Mouse (Mus musculus) heart, postnatal 10 days (tissue): Measurements from ENCODE around the gene Neb. TPM values are rescaled to one million over a fixed set of nuclear protein-coding genes. Genes with fewer than 3 reads are reported as not detected.

Experiments
- DNase-seq, 2 experiments: peaks; one replicate each; pipeline ENCODE4 v3.0.0; 2021
- intact Hi-C: fragments of 180-260 bp; cut with DNase I; formaldehyde crosslinking; loops from one replicate; pipeline ENCODE4 v1.15.1; 2025
- total RNA-seq, 2 experiments: library from RNA; stranded (reverse); gene quantifications; 2 replicates each; pipeline ENCODE4 v1.2.3; 2021

The Neb gene
- total RNA-seq, 2 experiments from 2014 or later: 2.1 to 5.1 TPM

GRCm38 (mm10) chr2:52317471-52317870 is 60.8 kb downstream of the Neb start:
- no peak for DNase-seq
- intact Hi-C loops: no loop called here

DNA sequence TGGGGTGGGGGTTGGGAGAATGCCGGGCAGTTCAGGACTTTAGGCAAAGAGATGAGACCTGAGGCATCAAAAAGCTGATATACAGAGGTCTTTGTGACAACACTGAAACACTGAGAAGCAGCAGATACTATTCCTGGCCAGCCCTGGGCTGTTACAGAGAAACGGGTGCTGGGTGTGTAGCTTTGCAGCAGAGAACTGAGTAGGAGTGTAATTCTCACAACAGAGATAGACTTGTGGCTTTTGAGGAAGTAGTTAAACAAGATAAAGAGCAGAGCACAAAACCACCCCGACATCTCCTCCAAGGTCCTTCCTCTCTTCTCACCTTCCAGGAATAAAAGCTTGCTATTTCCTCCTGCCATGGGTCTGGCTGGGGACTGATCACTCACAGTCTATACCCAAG is 62.5 kb downstream of the Neb start:
- no peak for DNase-seq
- intact Hi-C loops: no loop called here

GRCm38 (mm10) chr2:52314922-52315730 is 63.1 kb downstream of the Neb start:
- no peak for DNase-seq
- intact Hi-C loops: no loop called here

DNA sequence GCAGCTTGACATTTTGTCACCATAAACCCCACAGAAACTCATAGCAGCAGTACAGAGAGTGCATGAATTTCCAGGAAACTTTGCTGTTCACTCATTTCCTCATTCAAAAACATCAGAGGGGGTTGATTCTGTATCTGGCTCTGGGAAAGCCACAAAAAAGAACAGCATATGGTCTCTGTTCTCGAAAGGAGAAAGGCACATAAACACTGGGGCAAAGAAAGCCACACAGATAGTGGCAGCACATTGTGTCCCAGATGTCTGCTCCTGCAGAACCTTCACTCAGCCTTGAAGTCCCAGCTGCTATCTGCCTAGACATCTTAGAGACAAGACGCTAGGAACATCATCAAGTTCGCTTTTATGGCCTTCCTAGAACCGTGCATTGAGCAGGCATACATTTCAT is 67.5 kb downstream of the Neb start:
- intact Hi-C loops: no loop called here
- no peak for DNase-seq

GRCm38 (mm10) chr2:52306635-52307034 is 71.6 kb downstream of the Neb start:
- intact Hi-C loops: no loop called here
- no peak for DNase-seq

- intact Hi-C loops: loop anchor here (5.0 kb wide), 2 partner anchors 103 to 303 kb away; no protein-coding TSS in a partner anchor
- no peak for DNase-seq
Observed at GRCm38 (mm10) chr2:52304554-52304953, 73.7 kb downstream of the Neb start.

DNA sequence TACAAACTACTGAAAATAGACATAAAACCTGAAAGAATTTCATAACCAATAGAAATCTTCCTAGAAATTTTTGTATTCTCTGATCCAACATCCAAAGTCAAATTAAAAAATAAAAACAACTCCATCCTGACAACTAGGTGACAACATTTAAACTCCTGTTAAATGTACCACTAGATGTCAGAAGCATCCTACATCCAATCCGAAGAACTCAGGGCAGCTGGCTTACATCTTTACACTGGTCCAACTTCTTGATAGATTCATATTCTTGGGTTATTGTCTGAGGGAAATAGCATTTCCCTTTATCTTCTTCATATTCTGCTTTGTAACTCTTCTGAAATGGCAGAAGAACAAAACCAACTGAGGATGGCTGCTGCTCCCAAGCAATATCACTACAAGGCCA is 74.9 kb downstream of the Neb start:
- intact Hi-C loops: loop anchor here (2.0 to 5.0 kb wide), 3 partner anchors 104 to 304 kb away; no protein-coding TSS in a partner anchor
- peak; percentile 48 to 59 for DNase-seq

DNA sequence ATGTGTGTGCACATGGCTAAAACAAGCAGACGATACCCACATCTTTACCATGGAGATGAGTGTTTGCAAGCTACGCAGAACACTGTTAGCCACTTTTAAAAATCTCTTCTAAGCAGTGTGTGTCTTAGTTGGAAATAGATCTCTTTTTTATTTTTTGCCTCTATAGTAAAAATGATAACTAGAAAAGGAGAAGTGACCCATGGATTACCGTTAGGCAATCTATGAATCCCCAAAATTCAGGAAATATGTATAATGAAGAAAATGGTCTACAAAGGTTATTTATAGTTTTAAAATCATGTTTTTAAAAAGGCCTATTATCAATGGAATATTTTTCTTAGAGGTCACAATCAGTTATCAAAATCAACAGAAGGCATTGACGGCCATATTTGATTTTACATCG is 80.3 kb downstream of the Neb start:
- no peak for DNase-seq
- intact Hi-C loops: no loop called here

DNA sequence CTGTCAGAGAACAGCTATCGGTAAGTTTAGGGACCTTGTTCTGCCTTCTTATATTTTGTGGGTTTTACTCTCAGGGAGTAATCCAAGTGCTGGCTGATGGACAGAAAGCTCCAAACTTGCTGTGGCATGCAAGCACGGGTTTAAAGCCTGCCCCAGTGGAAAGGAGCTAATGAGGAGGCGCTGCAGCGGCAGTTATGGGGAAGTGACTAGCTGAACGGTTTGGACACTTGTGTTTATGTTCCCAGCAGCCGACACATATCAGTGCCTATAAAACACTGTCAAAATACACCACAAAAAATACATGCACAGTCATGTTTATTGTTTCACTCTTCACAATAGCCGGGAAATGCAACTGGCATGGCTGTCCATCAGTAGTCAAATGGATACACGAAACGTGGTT is 81.5 kb downstream of the Neb start:
- no peak for DNase-seq
- intact Hi-C loops: no loop called here

DNA sequence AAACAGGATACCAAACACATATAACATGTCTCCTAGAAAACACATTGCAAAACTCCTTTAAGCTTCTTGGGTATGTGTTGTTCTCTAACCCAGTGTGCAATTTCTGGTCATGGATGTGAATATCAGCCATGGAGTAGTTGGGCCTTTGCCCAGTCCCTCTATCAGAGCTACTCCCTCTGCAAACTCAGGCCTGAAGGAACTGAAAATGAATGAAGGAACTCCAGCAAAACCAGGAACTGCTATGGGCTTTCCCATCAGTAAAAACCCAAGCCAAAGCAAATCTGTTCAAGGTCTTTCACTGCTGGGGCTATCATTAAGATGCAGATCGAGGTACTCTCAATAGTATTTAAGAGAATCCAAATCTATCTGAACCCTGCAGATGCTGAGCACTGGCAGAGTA is 90.8 kb downstream of the Neb start:
- peak in 1 of 2 experiments; percentile 9 for DNase-seq
- intact Hi-C loops: no loop called here

- no peak for DNase-seq
- intact Hi-C loops: no loop called here
Observed at GRCm38 (mm10) chr2:52286421-52286820, 91.9 kb downstream of the Neb start.

DNA sequence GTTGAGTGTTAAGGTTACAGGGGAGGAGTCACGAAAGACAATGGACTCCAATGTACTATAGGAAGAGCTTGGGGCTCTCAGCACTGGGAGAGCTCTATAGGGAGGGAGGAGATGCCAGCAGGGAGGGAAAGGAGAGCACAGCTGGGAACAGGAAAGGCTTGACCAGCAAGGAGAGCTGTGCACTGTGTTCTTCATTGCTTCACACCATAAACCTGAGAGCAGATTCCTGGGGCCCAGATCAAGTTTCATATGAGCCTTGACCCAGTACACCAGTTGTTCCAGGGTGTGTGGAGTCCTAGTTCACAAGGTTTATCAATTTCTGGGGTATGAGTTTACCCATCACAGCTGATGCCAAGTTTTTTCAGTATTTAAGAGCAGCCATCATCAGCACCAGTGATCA is 106.1 kb downstream of the Neb start:
- intact Hi-C loops: no loop called here
- no peak for DNase-seq

DNA sequence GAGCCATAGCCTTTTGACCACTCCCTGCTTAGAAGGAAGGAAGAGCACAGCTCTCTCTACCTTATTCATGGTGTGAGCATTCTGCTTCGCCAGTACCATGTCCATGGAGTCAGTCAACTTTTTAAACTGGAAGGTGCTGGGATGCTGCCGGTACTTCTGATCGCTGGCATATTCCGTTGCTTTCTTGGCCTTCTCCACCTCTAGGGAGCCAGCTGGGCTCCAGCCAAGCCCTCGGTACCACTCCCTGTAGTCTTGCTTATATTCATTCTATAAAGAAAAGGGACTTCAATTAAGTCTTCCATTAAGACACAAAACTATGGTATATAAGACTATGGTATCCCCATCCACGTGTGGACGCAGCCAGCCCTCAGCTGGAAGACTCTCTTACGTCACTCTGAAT is 107.4 kb downstream of the Neb start:
- no peak for DNase-seq
- intact Hi-C loops: no loop called here

DNA sequence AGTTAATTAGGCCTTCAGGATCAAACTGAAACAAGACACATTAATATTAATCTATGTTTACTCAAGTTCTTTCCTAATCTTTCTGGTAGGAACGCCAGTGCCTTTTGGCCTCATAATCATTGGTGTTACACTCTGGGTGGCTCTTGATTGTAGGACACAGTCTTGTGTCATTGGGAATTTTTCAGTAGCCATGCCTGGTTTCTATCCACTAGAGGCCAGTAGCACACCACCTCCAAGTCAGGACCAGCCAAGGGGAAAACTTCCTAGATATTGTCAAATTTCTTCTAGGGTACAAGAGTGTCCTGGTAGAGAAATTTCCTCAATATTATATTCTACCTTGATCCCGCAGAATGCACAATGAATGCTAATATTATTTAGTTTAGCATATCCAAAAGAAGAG is 116.1 kb downstream of the Neb start:
- peak; percentile 54 to 62 for DNase-seq
- intact Hi-C loops: loop anchor here (1.0 to 5.0 kb wide), 3 partner anchors 145 to 343 kb away; no protein-coding TSS in a partner anchor

DNA sequence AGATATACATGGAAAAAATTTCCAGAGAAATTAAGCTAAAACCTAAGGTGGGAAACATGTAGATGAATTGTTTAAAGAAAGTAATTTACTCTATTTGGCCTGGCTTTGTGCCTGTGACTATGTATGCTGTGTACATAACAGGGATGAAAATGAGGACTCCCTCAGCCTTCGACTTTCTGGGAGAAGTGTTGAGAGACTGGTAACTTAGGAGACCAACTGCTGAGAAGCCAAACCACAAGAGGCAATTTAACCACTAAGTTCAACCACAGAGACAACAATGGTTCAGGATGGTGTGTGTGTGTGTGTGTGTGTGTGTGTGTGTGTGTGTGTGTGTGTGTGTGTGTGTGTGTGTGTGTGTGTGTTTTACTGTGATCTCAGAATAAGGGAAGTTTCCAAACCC is 126.2 kb downstream of the Neb start:
- intact Hi-C loops: no loop called here
- no peak for DNase-seq

DNA sequence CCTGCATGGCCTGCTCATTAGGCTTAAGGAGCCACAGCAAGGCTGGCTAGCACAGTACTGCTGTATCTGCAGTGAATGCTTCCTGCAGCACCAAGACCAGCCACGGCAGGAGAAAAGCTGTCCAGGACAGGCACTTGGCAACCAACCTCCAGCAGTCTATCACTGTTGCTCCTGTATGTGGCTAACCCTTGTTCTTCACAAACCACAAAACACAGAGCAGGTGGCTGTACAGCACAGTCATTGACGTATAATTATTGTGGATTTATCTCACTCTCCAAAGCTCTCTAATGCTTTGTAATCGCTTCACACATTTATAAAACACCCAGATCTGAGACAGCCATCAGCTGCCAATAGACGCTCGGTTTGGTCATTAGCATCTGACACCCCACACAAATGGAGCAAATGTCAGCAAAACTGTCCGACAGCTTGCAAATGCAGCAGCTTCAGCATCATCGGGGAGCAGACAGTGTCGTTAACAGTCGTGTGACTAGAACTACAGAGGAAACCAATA is 129.9 kb downstream of the Neb start:
- DNase-seq: no peak
- intact Hi-C loops: no loop called here

DNA sequence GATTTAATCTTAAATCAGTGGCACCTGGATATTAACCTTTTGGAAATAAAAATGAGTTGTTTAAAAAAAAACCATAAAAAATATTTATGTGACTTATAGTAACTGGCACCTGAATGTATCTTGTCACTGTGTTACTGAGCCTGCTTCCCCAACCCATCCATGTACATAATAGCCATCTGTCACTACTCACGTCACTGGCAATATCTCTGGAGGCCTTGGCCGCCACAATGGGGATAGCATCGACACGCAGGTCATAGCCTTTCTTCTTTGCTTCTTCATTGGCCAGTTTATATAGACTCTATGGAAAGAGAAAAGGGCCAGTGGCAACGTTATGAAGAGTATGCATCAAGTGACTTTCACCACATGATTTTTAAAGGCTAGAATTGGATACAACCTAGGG is 133.2 kb downstream of the Neb start:
- intact Hi-C loops: no loop called here
- no peak for DNase-seq

DNA sequence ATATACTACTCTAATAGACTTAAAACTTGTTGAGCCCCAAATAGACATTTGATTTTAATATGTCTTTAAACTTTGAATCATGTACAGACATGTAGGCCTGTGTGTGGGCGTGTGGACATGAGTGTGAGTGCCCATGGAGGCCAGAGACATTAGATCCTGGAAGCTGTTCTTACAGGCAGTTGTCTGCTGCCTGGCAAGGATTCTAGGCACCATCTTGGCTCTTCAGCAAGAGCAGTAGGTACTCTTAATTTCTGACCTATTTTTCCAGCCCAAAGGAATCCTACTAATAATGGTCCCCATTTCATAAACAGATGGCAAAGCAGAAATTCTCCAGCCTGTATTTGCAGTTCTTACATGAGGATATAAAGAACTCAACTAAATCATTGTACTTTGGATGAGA is 135.6 kb downstream of the Neb start:
- intact Hi-C loops: no loop called here
- DNase-seq: no peak

- DNase-seq: no peak
- intact Hi-C loops: no loop called here
Observed at GRCm38 (mm10) chr2:52237892-52238291, 140.4 kb downstream of the Neb start.

- intact Hi-C loops: no loop called here
- DNase-seq: peak; percentile 8 to 11
Observed at GRCm38 (mm10) chr2:52227584-52227983, 150.7 kb downstream of the Neb start.

DNA sequence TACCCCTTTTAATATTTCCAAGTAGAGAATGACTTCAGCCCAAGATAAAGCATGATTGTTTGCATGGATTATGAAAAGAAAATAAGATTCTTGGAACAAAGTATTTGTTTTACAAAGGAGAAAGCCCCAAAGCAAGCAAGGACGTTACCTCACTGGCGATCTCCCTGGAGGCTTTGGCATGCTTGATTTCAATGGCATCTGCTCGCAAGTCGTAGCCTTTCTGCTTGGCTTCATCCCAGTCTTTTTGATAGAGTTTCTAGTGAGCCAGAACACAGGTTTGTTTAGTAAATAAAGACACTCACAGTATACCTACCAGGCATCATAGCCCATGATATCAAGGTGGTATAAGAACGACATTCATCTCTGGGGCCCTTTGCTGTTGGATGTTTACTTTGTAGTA is 153.9 kb downstream of the Neb start:
- no peak for DNase-seq
- intact Hi-C loops: no loop called here

DNA sequence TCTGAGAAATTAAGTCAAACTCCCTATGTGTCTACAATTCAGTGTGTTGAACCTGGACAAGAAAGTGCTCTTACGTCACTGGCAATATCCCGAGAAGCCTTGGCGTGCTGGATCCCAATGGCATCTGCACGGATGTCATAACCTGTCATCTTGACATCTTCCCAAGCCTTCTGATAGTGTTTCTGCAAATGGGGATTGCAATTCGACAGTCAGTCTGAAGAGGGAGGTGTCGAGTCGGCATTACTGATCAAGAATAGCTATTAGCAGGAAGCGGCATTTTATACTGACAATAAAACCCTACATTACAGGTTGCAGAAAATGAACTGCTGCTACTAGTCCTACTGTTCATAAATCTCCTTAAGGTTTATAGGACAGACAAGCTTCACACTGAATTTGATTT is 158.2 kb downstream of the Neb start:
- DNase-seq: peak in 1 of 2 experiments; percentile 24
- intact Hi-C loops: no loop called here

GRCm38 (mm10) chr2:52215945-52216344 is 162.3 kb downstream of the Neb start:
- no peak for DNase-seq
- intact Hi-C loops: no loop called here
